Mouse (Mus musculus): ENCODE data around the gene Ruvbl2. TPM values are rescaled to one million over a fixed set of nuclear protein-coding genes. Genes with fewer than 3 reads are reported as not detected.
"Not testable (repeated sequence)": the region's sequence is repeated elsewhere in the genome, so short reads cannot be mapped to it uniquely, and the experiment has no call there.

The Ruvbl2 gene
- 98.2 and 104 TPM in 2 replicates for polyA plus RNA-seq (2014; fragmentation: Nextera tagmentation; extraction: Ambion mirVana)

DNA sequence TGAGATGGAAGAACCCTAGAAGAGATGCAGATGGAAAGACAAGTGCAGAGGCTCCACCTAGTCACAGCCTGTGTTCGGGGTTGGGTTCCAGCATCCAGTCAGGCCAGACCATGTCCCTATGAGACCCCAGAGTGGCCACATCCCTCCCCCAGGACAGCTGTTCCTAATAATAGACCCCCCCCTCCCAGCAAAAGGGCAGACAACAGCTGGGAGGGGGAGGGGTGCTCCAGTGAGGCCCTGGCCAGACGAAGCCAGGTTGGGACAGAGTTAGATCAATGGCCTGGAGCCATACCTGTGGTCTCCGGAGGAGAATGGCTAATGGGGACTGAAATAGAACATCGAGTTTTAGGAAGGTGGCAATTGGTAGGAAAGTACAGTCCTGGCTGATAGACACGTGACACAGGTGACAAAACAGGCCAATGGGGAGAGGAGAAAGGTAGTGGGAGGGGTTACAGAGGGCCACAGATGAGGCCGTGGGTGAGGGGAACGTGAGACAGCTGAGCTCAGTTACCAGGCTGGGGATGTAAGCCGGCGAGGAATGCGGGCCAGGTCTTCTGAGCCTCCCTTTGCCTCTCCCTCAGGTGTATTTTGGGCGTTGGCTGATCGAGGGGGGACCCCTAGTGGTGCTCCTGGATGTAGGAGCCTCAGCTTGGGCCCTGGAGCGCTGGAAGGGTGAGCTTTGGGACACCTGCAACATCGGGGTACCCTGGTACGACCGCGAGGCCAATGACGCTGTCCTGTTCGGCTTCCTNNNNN lies at the start of gene Ruvbl2:
Gene Ruvbl2 (minus strand): TSS at position 576 of the 756 bp plus-strand sequence.
- peak within 1 kb of the TSS; percentile 96 for H3K4me2 ChIP-seq
- H3K27ac ChIP-seq (ENCODE audit: low read depth, low read length): no peak within 1 kb of the TSS
- H3K4me1 ChIP-seq (ENCODE audit: control insufficient read depth, insufficient read depth, low read length): peaks cover 38% of the 10 kb centered on the region
- H3K36me3 ChIP-seq (ENCODE audit: control insufficient read depth, insufficient read depth, low read length): peaks cover 13% of the 10 kb centered on the region
- peak within 1 kb of the TSS; percentile 46 for H3K9ac ChIP-seq (ENCODE audit: low read depth, low read length)
- ATAC-seq (replicated peaks; ENCODE audit: insufficient number of reproducible peaks, low FRiP score, low TSS enrichment): no peak
- H3K9me3 ChIP-seq (replicated peaks; ENCODE audit: control insufficient read depth, low read length): no peaks in the 10 kb centered on the region
- no peak within 1 kb of the TSS; the same call in 1 of the 2 replicates for H3K4me3 ChIP-seq (ENCODE audit: low read depth, low read length)
- no peaks in the 10 kb centered on the region for H3K27me3 ChIP-seq (ENCODE audit: control insufficient read depth, insufficient read depth, low read length)
- 17% methylated on average over 19 of the region's 19 CpGs for WGBS (ENCODE audit: insufficient replicate concordance)

- H3K4me3 ChIP-seq (ENCODE audit: low read depth, low read length): no peak within 1 kb of the TSS
- no peaks in the 10 kb centered on the region for H3K27me3 ChIP-seq (ENCODE audit: control insufficient read depth, insufficient read depth, low read length)
- ATAC-seq (replicated peaks; ENCODE audit: insufficient number of reproducible peaks, low FRiP score, low TSS enrichment): no peak
- 0 out of 2 replicates have a peak, but pooled peaks cover 3% of the 10 kb centered on the region for H3K4me1 ChIP-seq (ENCODE audit: control insufficient read depth, insufficient read depth, low read length)
- no peaks in the 10 kb centered on the region for H3K9me3 ChIP-seq (replicated peaks; ENCODE audit: control insufficient read depth, low read length)
- H3K9ac ChIP-seq (ENCODE audit: low read depth, low read length): no peak within 1 kb of the TSS
- 79% methylated on average over 12 of the region's 12 CpGs for WGBS (ENCODE audit: insufficient replicate concordance)
- no peaks in the 10 kb centered on the region for H3K36me3 ChIP-seq (ENCODE audit: control insufficient read depth, insufficient read depth, low read length)
- H3K27ac ChIP-seq (ENCODE audit: low read depth, low read length): no peak within 1 kb of the TSS
- H3K4me2 ChIP-seq: no peak within 1 kb of the TSS
These were observed 49.0 kb upstream of the Ruvbl2 start, which contains the start of gene Gm45808 for GRCm38 (mm10) chr7:45486761-45487415. Gene Gm45808, minus strand, starts transcription at chr7:45486811.

DNA sequence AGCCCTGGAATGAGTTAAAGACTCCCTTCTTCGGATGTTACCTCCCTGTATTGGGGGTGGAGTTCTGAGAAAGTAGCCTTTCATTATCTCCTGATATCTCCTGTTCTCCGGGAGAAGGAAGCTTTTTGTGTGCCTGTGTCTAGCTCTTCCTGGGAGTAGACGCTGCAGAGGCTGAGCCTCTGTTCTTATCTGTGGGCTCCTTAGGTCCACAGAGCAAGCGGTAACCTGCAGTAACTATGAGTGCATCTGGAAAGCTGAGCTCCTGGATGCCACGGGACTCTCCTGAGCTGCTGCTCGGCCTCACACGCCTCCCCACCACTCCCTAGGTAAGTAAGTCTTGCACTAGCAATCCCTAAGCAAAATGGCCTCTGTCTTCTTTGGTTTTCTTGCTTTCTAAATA lies 48.3 kb upstream of the Ruvbl2 start:
- 49% methylated on average over 7 of the region's 7 CpGs for WGBS (ENCODE audit: insufficient replicate concordance)
- H3K27ac ChIP-seq (ENCODE audit: low read depth, low read length): no peak overlapping the region
- H3K4me2 ChIP-seq: no peak overlapping the region
- ATAC-seq (replicated peaks; ENCODE audit: insufficient number of reproducible peaks, low FRiP score, low TSS enrichment): no peak
- H3K4me1 ChIP-seq (ENCODE audit: control insufficient read depth, insufficient read depth, low read length): 0 out of 2 replicates have a peak, but pooled peaks cover 3% of the 10 kb centered on the region
- no peaks in the 10 kb centered on the region for H3K36me3 ChIP-seq (ENCODE audit: control insufficient read depth, insufficient read depth, low read length)
- H3K27me3 ChIP-seq (ENCODE audit: control insufficient read depth, insufficient read depth, low read length): no peaks in the 10 kb centered on the region
- no peaks in the 10 kb centered on the region for H3K9me3 ChIP-seq (replicated peaks; ENCODE audit: control insufficient read depth, low read length)
- no peak overlapping the region for H3K9ac ChIP-seq (ENCODE audit: low read depth, low read length)
- no peak overlapping the region for H3K4me3 ChIP-seq (ENCODE audit: low read depth, low read length)

DNA sequence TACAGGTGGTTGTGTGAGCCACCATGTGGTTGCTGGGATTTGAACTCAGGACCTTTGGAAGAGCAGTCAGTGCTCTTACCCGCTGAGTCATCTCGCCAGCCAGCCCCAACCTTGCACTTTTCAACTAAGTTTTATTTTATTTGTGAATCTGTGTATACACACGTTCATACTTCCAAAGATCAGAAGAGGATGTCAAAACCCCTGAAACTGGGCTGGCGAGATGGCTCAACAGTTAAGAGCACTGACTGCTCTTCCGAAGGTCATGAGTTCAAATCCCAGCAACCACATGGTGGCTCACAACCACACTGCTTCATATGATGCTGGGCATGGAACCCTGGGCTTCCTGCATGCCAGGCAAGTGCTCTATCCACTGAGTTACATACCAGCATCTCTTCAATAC lies 47.1 kb upstream of the Ruvbl2 start:
- H3K9me3 ChIP-seq (replicated peaks; ENCODE audit: control insufficient read depth, low read length); H3K36me3 ChIP-seq (ENCODE audit: control insufficient read depth, insufficient read depth, low read length); H3K4me1 ChIP-seq (ENCODE audit: control insufficient read depth, insufficient read depth, low read length); H3K9ac ChIP-seq (ENCODE audit: low read depth, low read length); ATAC-seq (replicated peaks; ENCODE audit: insufficient number of reproducible peaks, low FRiP score, low TSS enrichment); H3K27me3 ChIP-seq (ENCODE audit: control insufficient read depth, insufficient read depth, low read length); H3K4me3 ChIP-seq (ENCODE audit: low read depth, low read length); H3K27ac ChIP-seq (ENCODE audit: low read depth, low read length); H3K4me2 ChIP-seq: not testable (repeated sequence)
- 90% methylated on average over 5 of the region's 5 CpGs for WGBS (ENCODE audit: insufficient replicate concordance)

- Histone ChIP-seq H3K4me1 (ENCODE audit: control insufficient read depth, insufficient read depth, low read length) (no peaks in the 10 kb centered on the region), H3K27ac (ENCODE audit: low read depth, low read length) (no peak overlapping the region), H3K9ac (ENCODE audit: low read depth, low read length) (no peak overlapping the region), H3K4me2 (no peak overlapping the region), H3K27me3 (ENCODE audit: control insufficient read depth, insufficient read depth, low read length) (no peaks in the 10 kb centered on the region), H3K9me3 (replicated peaks; ENCODE audit: control insufficient read depth, low read length) (no peaks in the 10 kb centered on the region), H3K36me3 (ENCODE audit: control insufficient read depth, insufficient read depth, low read length) (no peaks in the 10 kb centered on the region), H3K4me3 (ENCODE audit: low read depth, low read length) (no peak overlapping the region)
- no peak for ATAC-seq (replicated peaks; ENCODE audit: insufficient number of reproducible peaks, low FRiP score, low TSS enrichment)
- WGBS (ENCODE audit: insufficient replicate concordance): 61% methylated on average over 1 of the region's 1 CpGs
These were observed 44.3 kb upstream of the Ruvbl2 start for GRCm38 (mm10) chr7:45482166-45482565.

- H3K36me3 ChIP-seq (ENCODE audit: control insufficient read depth, insufficient read depth, low read length): no peaks in the 10 kb centered on the region
- H3K27me3 ChIP-seq (ENCODE audit: control insufficient read depth, insufficient read depth, low read length): no peaks in the 10 kb centered on the region
- no peak within 1 kb of the TSS for H3K27ac ChIP-seq (ENCODE audit: low read depth, low read length)
- ATAC-seq (replicated peaks; ENCODE audit: insufficient number of reproducible peaks, low FRiP score, low TSS enrichment): peak; percentile 60; the same call in 1 of the 2 replicates
- no peak within 1 kb of the TSS for H3K4me3 ChIP-seq (ENCODE audit: low read depth, low read length)
- no peak within 1 kb of the TSS for H3K9ac ChIP-seq (ENCODE audit: low read depth, low read length)
- 44% methylated on average over 15 of the region's 15 CpGs for WGBS (ENCODE audit: insufficient replicate concordance)
- H3K4me2 ChIP-seq: no peak within 1 kb of the TSS
- no peaks in the 10 kb centered on the region for H3K4me1 ChIP-seq (ENCODE audit: control insufficient read depth, insufficient read depth, low read length)
- no peaks in the 10 kb centered on the region for H3K9me3 ChIP-seq (replicated peaks; ENCODE audit: control insufficient read depth, low read length)
These were observed 43.6 kb upstream of the Ruvbl2 start, which contains the start of gene Tulp2 for GRCm38 (mm10) chr7:45481374-45481927. Gene Tulp2, plus strand, starts transcription at chr7:45481877.

- not testable (repeated sequence) for H3K27me3 ChIP-seq (ENCODE audit: control insufficient read depth, insufficient read depth, low read length); H3K4me3 ChIP-seq (ENCODE audit: low read depth, low read length); H3K4me1 ChIP-seq (ENCODE audit: control insufficient read depth, insufficient read depth, low read length); H3K9me3 ChIP-seq (replicated peaks; ENCODE audit: control insufficient read depth, low read length); H3K36me3 ChIP-seq (ENCODE audit: control insufficient read depth, insufficient read depth, low read length); H3K9ac ChIP-seq (ENCODE audit: low read depth, low read length); H3K4me2 ChIP-seq; H3K27ac ChIP-seq (ENCODE audit: low read depth, low read length); ATAC-seq (replicated peaks; ENCODE audit: insufficient number of reproducible peaks, low FRiP score, low TSS enrichment)
- 75% methylated on average over 3 of the region's 4 CpGs for WGBS (ENCODE audit: insufficient replicate concordance)
These were observed 42.4 kb upstream of the Ruvbl2 start for GRCm38 (mm10) chr7:45480310-45480709.

DNA sequence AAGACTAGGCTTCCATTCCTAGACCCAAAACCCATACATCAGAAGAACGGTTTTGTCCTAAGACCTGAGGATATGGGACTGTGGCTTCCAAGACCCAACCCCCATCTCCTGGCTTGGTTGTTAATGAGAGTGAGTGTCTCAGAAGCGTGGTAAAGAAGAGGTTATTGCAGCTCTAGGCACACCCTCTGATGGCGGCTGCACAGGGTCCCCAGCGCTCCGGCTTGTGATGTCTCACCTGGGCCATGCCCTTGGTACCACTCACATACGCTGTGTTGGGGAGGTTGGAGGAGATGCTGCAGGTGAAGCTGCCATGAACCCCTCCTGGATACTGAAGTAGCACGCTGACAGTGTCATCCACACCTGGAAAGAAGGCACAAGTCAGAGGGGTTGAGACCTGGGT lies 40.9 kb upstream of the Ruvbl2 start:
- no peak overlapping the region for H3K27ac ChIP-seq (ENCODE audit: low read depth, low read length)
- no peak overlapping the region for H3K9ac ChIP-seq (ENCODE audit: low read depth, low read length)
- WGBS (ENCODE audit: insufficient replicate concordance): 96% methylated on average over 7 of the region's 7 CpGs
- no peaks in the 10 kb centered on the region for H3K27me3 ChIP-seq (ENCODE audit: control insufficient read depth, insufficient read depth, low read length)
- ATAC-seq (replicated peaks; ENCODE audit: insufficient number of reproducible peaks, low FRiP score, low TSS enrichment): no peak
- no peaks in the 10 kb centered on the region for H3K4me1 ChIP-seq (ENCODE audit: control insufficient read depth, insufficient read depth, low read length)
- H3K9me3 ChIP-seq (replicated peaks; ENCODE audit: control insufficient read depth, low read length): no peaks in the 10 kb centered on the region
- no peak overlapping the region for H3K4me2 ChIP-seq
- no peaks in the 10 kb centered on the region for H3K36me3 ChIP-seq (ENCODE audit: control insufficient read depth, insufficient read depth, low read length)
- H3K4me3 ChIP-seq (ENCODE audit: low read depth, low read length): no peak overlapping the region

Data from heart, embryonic 11.5 days (tissue).